Mouse (Mus musculus) CH12.LX (cell line): ENCODE measurements around the gene Gm9999. TPM values are rescaled to one million over a fixed set of nuclear protein-coding genes. Genes with fewer than 3 reads are reported as not detected.
A peak's percentile ranks its signal among the peaks of the same experiment; 100 is the strongest.

Experiments
- DNase-seq: peaks from one replicate; pipeline ENCODE4 v3.0.0-alpha.2; 2013; ENCODE audit errors: extremely low read depth
- H3K27ac ChIP-seq: 2 replicates; pipeline ENCODE4 v1.5.1; 2012; ENCODE audit warnings: low read depth, mild to moderate bottlenecking, control low read depth, moderate library complexity; ENCODE audit not compliant: insufficient read depth
- H3K27me3 ChIP-seq: replicated peaks from 2 replicates; pipeline ENCODE3; 2012; ENCODE audit warnings: inconsistent platforms
- H3K36me3 ChIP-seq, 2 experiments: replicated peaks in 1 of 2; 2 replicates each; pipeline versions ENCODE3 to v1.6.1; 2012; ENCODE audit warnings: inconsistent platforms in 1 of 2, low read length in 1 of 2, mild to moderate bottlenecking in 1 of 2, mixed read lengths in 1 of 2, moderate library complexity in 1 of 2; ENCODE audit not compliant: control insufficient read depth in 1 of 2, insufficient read depth in 1 of 2
- H3K4me1 ChIP-seq, 2 experiments: 2 replicates each; pipeline ENCODE4 v1.6.1; 2012; ENCODE audit warnings: inconsistent platforms in 1 of 2, moderate library complexity in 1 of 2; ENCODE audit not compliant: insufficient read depth in 2 of 2, control insufficient read depth in 1 of 2
- H3K4me2 ChIP-seq: 2 replicates; pipeline ENCODE4 v1.6.1; 2012; ENCODE audit warnings: low read depth, mild to moderate bottlenecking, control low read depth; ENCODE audit not compliant: poor library complexity, insufficient read depth, severe bottlenecking
- H3K4me3 ChIP-seq, 3 experiments: fragments of 150-350 bp in 1 of 3; sonication (generic) in 1 of 3; replicated peaks in 1 of 3; 2 replicates each; pipeline versions ENCODE3 to v1.5.1; 2011 to 2012; ENCODE audit warnings: low read depth in 2 of 3, low read length in 2 of 3, mild to moderate bottlenecking in 2 of 3, moderate library complexity in 2 of 3, control low read depth in 1 of 3, improper control_type of control experiment in 1 of 3, inconsistent platforms in 1 of 3, mixed read lengths in 1 of 3; ENCODE audit not compliant: poor library complexity in 1 of 3
- H3K79me2 ChIP-seq: replicated peaks from 2 replicates; pipeline ENCODE4 v1.6.1; 2012; ENCODE audit warnings: mild to moderate bottlenecking, moderate library complexity; ENCODE audit not compliant: control insufficient read depth, poor library complexity, insufficient read depth, severe bottlenecking; ENCODE audit errors: extremely low read depth
- H3K9ac ChIP-seq: 2 replicates; pipeline ENCODE4 v1.6.1; 2012; ENCODE audit warnings: low read depth, mild to moderate bottlenecking, control low read depth, moderate library complexity; ENCODE audit not compliant: insufficient read depth
- H3K9me3 ChIP-seq: replicated peaks from 2 replicates; pipeline ENCODE3; 2012; ENCODE audit warnings: low read length, inconsistent platforms, mixed read lengths
- CTCF ChIP-seq, 2 experiments: IDR thresholded peaks in 1 of 2; conservative IDR thresholded peaks in 1 of 2; 2 replicates each; pipeline ENCODE4 v1.5.1; 2011 to 2012; ENCODE audit warnings: low read depth in 2 of 2, low read length in 2 of 2, improper control_type of control experiment in 1 of 2, inconsistent platforms in 1 of 2, mild to moderate bottlenecking in 1 of 2, moderate library complexity in 1 of 2
- ELF1 ChIP-seq: IDR thresholded peaks from 2 replicates; pipeline ENCODE4 v1.6.1; 2014; ENCODE audit warnings: low read depth, mild to moderate bottlenecking, inconsistent platforms, low read length, improper control_type of control experiment
- ETS1 ChIP-seq: conservative IDR thresholded peaks from 2 replicates; pipeline ENCODE4 v1.6.1; 2012; ENCODE audit warnings: low read depth, mild to moderate bottlenecking, inconsistent platforms, low read length, improper control_type of control experiment, moderate library complexity
- GABPA ChIP-seq: IDR thresholded peaks from 2 replicates; pipeline ENCODE4 v1.6.1; 2012; ENCODE audit warnings: low read depth, low read length, improper control_type of control experiment, inconsistent platforms; ENCODE audit not compliant: insufficient replicate concordance
- HCFC1 ChIP-seq: IDR thresholded peaks from 2 replicates; pipeline ENCODE4 v1.6.1; 2012; ENCODE audit warnings: low read depth, mild to moderate bottlenecking, inconsistent platforms, low read length, improper control_type of control experiment
- JUN ChIP-seq: IDR thresholded peaks from 2 replicates; pipeline ENCODE4 v1.6.1; 2011; ENCODE audit warnings: low read depth, mild to moderate bottlenecking, low read length, improper control_type of control experiment, moderate library complexity; ENCODE audit not compliant: insufficient read depth
- MAFK ChIP-seq: IDR thresholded peaks from 2 replicates; pipeline ENCODE4 v1.6.1; 2011; ENCODE audit warnings: low read length, improper control_type of control experiment; ENCODE audit not compliant: insufficient replicate concordance
- MAZ ChIP-seq: IDR thresholded peaks from 2 replicates; pipeline ENCODE4 v1.6.1; 2012; ENCODE audit warnings: low read depth, mild to moderate bottlenecking, inconsistent platforms, low read length, improper control_type of control experiment, moderate library complexity
- NELFE ChIP-seq: IDR thresholded peaks from 2 replicates; pipeline ENCODE4 v1.6.1; 2011; ENCODE audit warnings: low read depth, low read length, improper control_type of control experiment
- PAX5 ChIP-seq: IDR thresholded peaks from 2 replicates; pipeline ENCODE4 v1.6.1; 2012; ENCODE audit warnings: low read length, inconsistent platforms, mixed read lengths
- POLR2A ChIP-seq: IDR thresholded peaks from 2 replicates; pipeline ENCODE4 v1.6.1; 2011; ENCODE audit warnings: low read depth, mild to moderate bottlenecking, improper control_type of control experiment, low read length
- POLR2AphosphoS2 ChIP-seq: IDR thresholded peaks from 2 replicates; pipeline ENCODE4 v1.6.1; 2011; ENCODE audit warnings: low read depth, low read length, improper control_type of control experiment
- RAD21 ChIP-seq: IDR thresholded peaks from 2 replicates; pipeline ENCODE4 v1.6.1; 2011; ENCODE audit warnings: low read depth, mild to moderate bottlenecking, low read length, improper control_type of control experiment, moderate library complexity
- TBP ChIP-seq: conservative IDR thresholded peaks from 2 replicates; pipeline ENCODE4 v1.6.1; 2011; ENCODE audit warnings: low read depth, low read length, improper control_type of control experiment
- UBTF ChIP-seq: IDR thresholded peaks from 2 replicates; pipeline ENCODE4 v1.6.1; 2012; ENCODE audit warnings: low read depth, mild to moderate bottlenecking, inconsistent platforms, low read length, improper control_type of control experiment, moderate library complexity
- USF1 ChIP-seq: IDR thresholded peaks from 2 replicates; pipeline ENCODE4 v1.6.1; 2014; ENCODE audit warnings: low read depth, mild to moderate bottlenecking, inconsistent platforms, low read length, improper control_type of control experiment
- ZKSCAN1 ChIP-seq: IDR thresholded peaks from 2 replicates; pipeline ENCODE4 v1.6.1; 2012; ENCODE audit warnings: low read depth, inconsistent platforms, low read length, improper control_type of control experiment, borderline replicate concordance
- ZMIZ1 ChIP-seq: IDR thresholded peaks from 2 replicates; pipeline ENCODE4 v1.6.1; 2012; ENCODE audit warnings: low read depth, mild to moderate bottlenecking, inconsistent platforms, low read length, improper control_type of control experiment
- ZNF384 ChIP-seq: IDR thresholded peaks from 2 replicates; pipeline ENCODE4 v1.6.1; 2012; ENCODE audit warnings: low read depth, low read length, improper control_type of control experiment, inconsistent platforms
- dilution Hi-C: fragments of 300-500 bp; cut with MboI; formaldehyde crosslinking; loops from 2 replicates; pipeline ENCODE4 v1.14.3; 2020; ENCODE audit warnings: low sequenced_read_pairs; ENCODE audit not compliant: extremely low pct_unique_long_range_greater_than_20kb, extremely low pct_ligation_motif_present
- in situ Hi-C: fragments of 300-500 bp; cut with MboI; formaldehyde crosslinking; loops from 3 replicates; pipeline ENCODE4 v1.14.3; 2019; ENCODE audit warnings: low sequenced_read_pairs, low pct_ligation_motif_present, low pct_unique_long_range_greater_than_20kb, mixed read lengths
- polyA plus RNA-seq: library from polyadenylated mRNA; unstranded; fragments of >175 nt; gene quantifications from 2 replicates; pipeline ENCODE4 v1.2.1, GENCODE M21; 2012; ENCODE audit warnings: low read depth; ENCODE audit not compliant: insufficient read length
- total RNA-seq, 2 experiments: library from RNA; depleted of rRNA; stranded (reverse); fragments of 300-350 nt in 1 of 2; fragments of >200 nt in 1 of 2; gene quantifications; 2 replicates each; pipeline ENCODE4 v1.2.3; 2012 to 2014

Gene Gm9999
- total and polyA plus RNA-seq, 3 experiments, result not detected

DNA sequence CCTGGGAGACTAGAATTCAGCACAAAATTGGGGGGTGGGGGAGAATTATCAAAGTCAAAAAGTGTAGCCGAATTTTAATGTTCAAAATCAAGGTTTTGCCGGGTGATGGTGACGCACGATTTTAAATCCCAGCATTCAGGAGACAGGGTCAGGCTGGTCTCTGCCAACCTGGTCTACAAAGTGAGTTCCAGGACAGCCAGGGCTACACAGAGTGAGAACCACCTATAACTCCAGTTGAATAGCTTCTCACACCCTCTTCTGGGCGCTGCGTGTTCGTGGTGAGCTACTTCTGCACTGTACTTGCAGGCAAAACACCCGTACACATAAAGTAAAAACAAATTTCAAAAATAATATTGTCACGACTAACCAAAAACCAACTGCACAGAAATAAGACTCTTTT is 24.5 kb upstream of the Gm9999 start:
- peak overlapping the region in 2 of 3 experiments; percentile 36 to 75 for H3K4me3 ChIP-seq

DNA sequence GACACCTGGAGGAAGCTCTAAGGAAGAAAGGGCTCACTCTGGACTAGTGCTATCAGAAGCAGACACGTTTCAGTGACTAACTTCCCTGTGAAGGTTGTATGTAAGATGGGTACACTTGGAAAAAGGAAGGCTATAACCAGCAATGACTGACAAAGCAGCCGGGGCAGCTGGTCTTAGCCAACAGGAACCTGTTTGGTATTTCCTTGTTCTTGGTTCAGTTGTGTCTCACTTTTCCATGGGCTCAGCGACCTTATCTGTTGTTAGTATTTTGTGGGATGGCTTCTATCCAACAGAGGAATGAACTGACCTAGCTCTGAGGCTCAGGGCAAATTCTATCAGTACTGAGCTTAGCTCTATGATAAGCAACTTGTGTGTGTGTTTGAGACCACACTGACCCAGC is 22.4 kb upstream of the Gm9999 start:
- H3K9me3 ChIP-seq, result no peaks in the 10 kb centered on the region
- H3K4me2 ChIP-seq, result no peak overlapping the region
- H3K36me3 ChIP-seq, result peaks cover 0 to 3% of the 10 kb centered on the region in 2 experiments
- peaks cover 3 to 21% of the 10 kb centered on the region in 2 experiments; a peak in 3 of 4 replicates for H3K4me1 ChIP-seq
- dilution Hi-C loops (no loop called here), in situ Hi-C loops (loop anchor here (5.0 to 10.0 kb wide), 3 partner anchors 46 to 184 kb away; partner anchors contain the start of gene Spty2d1)
- no peak overlapping the region for H3K4me3 ChIP-seq
- DNase-seq, result no peak
- TF ChIP-seq POLR2A (no peak), TBP (no peak), MAFK (no peak), RAD21 (no peak), JUN (no peak), USF1 (no peak), GABPA (no peak), POLR2AphosphoS2 (no peak), PAX5 (no peak), CTCF (conservative IDR thresholded peaks at IDR 0.05 in 1 of 2, IDR thresholded peaks at IDR 0.05 in 1 of 2; ENCODE audit: low read depth in 2 of 2, low read length in 2 of 2) (no peak), ETS1 (no peak), ZNF384 (no peak), ZKSCAN1 (no peak)
- H3K27ac ChIP-seq, result no peak overlapping the region
- no peaks in the 10 kb centered on the region for H3K79me2 ChIP-seq
- H3K9ac ChIP-seq, result no peak overlapping the region
- peaks cover 12% of the 10 kb centered on the region for H3K27me3 ChIP-seq

More for the DNA sequence above, 24.5 kb upstream of the Gm9999 start:
- Histone ChIP-seq H3K4me2 (peak overlapping the region; percentile 100), H3K79me2 (no peaks in the 10 kb centered on the region), H3K4me1 (peaks cover 3 to 14% of the 10 kb centered on the region in 2 experiments; a peak in 3 of 4 replicates), H3K27me3 (peaks cover 12% of the 10 kb centered on the region), H3K36me3 (peaks cover 8 to 22% of the 10 kb centered on the region in 2 experiments), H3K9me3 (no peaks in the 10 kb centered on the region), H3K9ac (peak overlapping the region; percentile 63), H3K27ac (no peak overlapping the region)
- in situ Hi-C loops, result no loop called here
- no peak for TF ChIP-seq POLR2A
- TF ChIP-seq USF1, result no peak
- TF ChIP-seq UBTF, result no peak
- TF ChIP-seq HCFC1, result no peak
- TF ChIP-seq ZKSCAN1, result no peak
- TF ChIP-seq MAZ, result no peak
- no peak for TF ChIP-seq ZMIZ1
- TF ChIP-seq ZNF384, result no peak
- no peak for TF ChIP-seq ELF1
- no peak for TF ChIP-seq NELFE
- dilution Hi-C loops, result no loop called here
- DNase-seq, result no peak
